In genomic region chr1:135916486-135917058, GRCm38 (mm10) we compare ENCODE assay signal across 32 mouse cellular contexts. TPM values are rescaled to one million over a fixed set of nuclear protein-coding genes. Genes with fewer than 3 reads are reported as not detected.
DNase-seq lines count a peak whose midpoint lies in the region; ATAC-seq and TF ChIP-seq lines count a peak whose summit lies in the region.
"Had no signal": no experiment of that assay in that cellular context is flagged by ENCODE, and none has a peak within 500 bp of the region (broad histone marks: within the 10 kb centered on the region; RNA-seq: fewer than 3 reads in every experiment).

No protein-coding gene starts in this region.

- no peak overlapping the region for H3K4me3 ChIP-seq in midbrain, embryonic 11.5 days (ENCODE audit: low read depth, low read length)
- no peak overlapping the region for H3K4me3 ChIP-seq in midbrain, embryonic 15.5 days
- H3K4me3 ChIP-seq in limb, embryonic 14.5 days (replicated peaks; ENCODE audit: low read length), result no peak overlapping the region
- peak overlapping the region; percentile 47 for H3K4me3 ChIP-seq in stomach, embryonic 16.5 days (replicated peaks; ENCODE audit: low read length)
- H3K4me3 ChIP-seq: erythroblast, embryonic 14.5 days; forebrain, embryonic 12.5 days; hindbrain, embryonic 10.5 days; hindbrain, embryonic 15.5 days; intestine, embryonic 15.5 days; neural tube, embryonic 12.5 days had no signal

- 33% methylated on average over 5 of the region's 5 CpGs for WGBS in midbrain, embryonic 11.5 days
- WGBS in midbrain, embryonic 15.5 days, result 29% methylated on average over 5 of the region's 5 CpGs
- WGBS in limb, embryonic 14.5 days, result 46% methylated on average over 5 of the region's 5 CpGs
- WGBS in stomach, embryonic 16.5 days, result 37% methylated on average over 5 of the region's 5 CpGs

- H3K27me3 ChIP-seq in midbrain, embryonic 11.5 days (ENCODE audit: control insufficient read depth, insufficient read depth, low read length), result peaks cover 43% of the 10 kb centered on the region
- peaks cover 57% of the 10 kb centered on the region for H3K27me3 ChIP-seq in midbrain, embryonic 15.5 days (replicated peaks)
- peaks cover 47% of the 10 kb centered on the region for H3K27me3 ChIP-seq in limb, embryonic 14.5 days (ENCODE audit: control insufficient read depth, insufficient read depth, low read length)
- peaks cover 49% of the 10 kb centered on the region for H3K27me3 ChIP-seq in stomach, embryonic 16.5 days (ENCODE audit: control insufficient read depth, insufficient read depth, low read length)

- no peak overlapping the region for H3K4me2 ChIP-seq in midbrain, embryonic 11.5 days
- no peak overlapping the region for H3K4me2 ChIP-seq in midbrain, embryonic 15.5 days
- 0 out of 2 replicates have a peak overlapping the region, but pooled peaks have one; percentile 6 for H3K4me2 ChIP-seq in limb, embryonic 14.5 days (replicated peaks; ENCODE audit: low read depth, low read length, severe bottlenecking)
- H3K4me2 ChIP-seq in stomach, embryonic 16.5 days (ENCODE audit: low read depth, low read length), result peak overlapping the region; percentile 28; the same call in 1 of the 2 replicates
- H3K4me2 ChIP-seq: forebrain, embryonic 12.5 days; hindbrain, embryonic 15.5 days; intestine, embryonic 15.5 days; neural tube, embryonic 12.5 days had no signal

- H3K9ac ChIP-seq in midbrain, embryonic 11.5 days (ENCODE audit: low read length), result no peak overlapping the region
- H3K9ac ChIP-seq in midbrain, embryonic 15.5 days, result no peak overlapping the region
- no peak overlapping the region for H3K9ac ChIP-seq in limb, embryonic 14.5 days (ENCODE audit: low read depth, low read length, severe bottlenecking)
- peak overlapping the region; percentile 57; the same call in 1 of the 2 replicates for H3K9ac ChIP-seq in stomach, embryonic 16.5 days (ENCODE audit: low read length)
- H3K9ac ChIP-seq: forebrain, embryonic 12.5 days; forebrain, postnatal 0 days; hindbrain, embryonic 15.5 days; intestine, embryonic 15.5 days; liver, embryonic 14.5 days; neural tube, embryonic 12.5 days had no signal

- H3K9me3 ChIP-seq in midbrain, embryonic 11.5 days (ENCODE audit: control insufficient read depth, low read length), result no peaks in the 10 kb centered on the region
- H3K9me3 ChIP-seq in midbrain, embryonic 15.5 days, result no peaks in the 10 kb centered on the region
- no peaks in the 10 kb centered on the region for H3K9me3 ChIP-seq in limb, embryonic 14.5 days (ENCODE audit: control insufficient read depth, low read length)
- no peaks in the 10 kb centered on the region for H3K9me3 ChIP-seq in stomach, embryonic 16.5 days (replicated peaks; ENCODE audit: control insufficient read depth, low read length)
- H3K9me3 ChIP-seq: forebrain, embryonic 12.5 days; hindbrain, embryonic 10.5 days; hindbrain, embryonic 15.5 days; intestine, embryonic 15.5 days; neural tube, embryonic 12.5 days had no signal

- no peak for ATAC-seq in midbrain, embryonic 11.5 days (ENCODE audit: low FRiP score)
- no peak for ATAC-seq in midbrain, embryonic 15.5 days (replicated peaks)
- ATAC-seq in limb, embryonic 14.5 days (ENCODE audit: low FRiP score, low read depth), result no peak
- ATAC-seq in stomach, embryonic 16.5 days (ENCODE audit: insufficient read depth, low FRiP score), result no peak
- no peak for ATAC-seq in erythroid progenitor cell, adult 5-6 weeks (replicated peaks; ENCODE audit: low FRiP score, poor library complexity, severe bottlenecking)
- ATAC-seq: forebrain, postnatal 0 days; intestine, embryonic 15.5 days; midbrain, embryonic 16.5 days; Patski had no signal

- DNase-seq in cerebellum, postnatal 10 days, result peak; percentile 51 to 61
- no peak for DNase-seq in cerebellum, adult 18-20 months
- peak; percentile 17 for DNase-seq in midbrain, embryonic 11.5 days (ENCODE audit: low spot score, missing footprints)
- DNase-seq in limb, embryonic 14.5 days (ENCODE audit: low spot score), result peak; percentile 15
- no peak for DNase-seq in heart, adult 11 months
- DNase-seq: adrenal gland, postnatal 36 days; forebrain, postnatal 0 days; heart, postnatal 14 days; kidney, postnatal 4 days; layer of hippocampus, postnatal 36 days; lung, adult 2 months; lung, postnatal 10 days; right cerebral cortex, adult 18-20 months; thymus, postnatal 14 days had no signal

- TF ChIP-seq POLR2A in limb, embryonic 14.5 days (IDR thresholded peaks at IDR 0.05; ENCODE audit: borderline replicate concordance, extremely low read depth, insufficient read depth, insufficient read length), result no peak

- peaks cover 5% of the 10 kb centered on the region; the same call in 1 of the 2 replicates for H3K4me1 ChIP-seq in midbrain, embryonic 11.5 days (ENCODE audit: control insufficient read depth, insufficient read depth, low read length)
- peaks cover 8% of the 10 kb centered on the region for H3K4me1 ChIP-seq in midbrain, embryonic 15.5 days
- peaks cover 3% of the 10 kb centered on the region; the same call in 1 of the 2 replicates for H3K4me1 ChIP-seq in limb, embryonic 14.5 days (ENCODE audit: control insufficient read depth, insufficient read depth, low read length)
- no peaks in the 10 kb centered on the region for H3K4me1 ChIP-seq in stomach, embryonic 16.5 days (ENCODE audit: control insufficient read depth, insufficient read depth, low read length)

- H3K36me3 ChIP-seq in midbrain, embryonic 11.5 days (ENCODE audit: control insufficient read depth, insufficient read depth, low read length), result no peaks in the 10 kb centered on the region
- H3K36me3 ChIP-seq in midbrain, embryonic 15.5 days (replicated peaks), result no peaks in the 10 kb centered on the region
- H3K36me3 ChIP-seq in limb, embryonic 14.5 days (ENCODE audit: control insufficient read depth, insufficient read depth, low read length), result no peaks in the 10 kb centered on the region
- no peaks in the 10 kb centered on the region for H3K36me3 ChIP-seq in stomach, embryonic 16.5 days (ENCODE audit: control insufficient read depth, insufficient read depth, low read length)
- H3K36me3 ChIP-seq: forebrain, embryonic 12.5 days; hindbrain, embryonic 10.5 days; hindbrain, embryonic 15.5 days; intestine, embryonic 15.5 days; neural tube, embryonic 12.5 days had no signal

- H3K27ac ChIP-seq in midbrain, embryonic 11.5 days (ENCODE audit: low read depth, low read length), result no peak overlapping the region
- no peak overlapping the region for H3K27ac ChIP-seq in midbrain, embryonic 15.5 days
- H3K27ac ChIP-seq in limb, embryonic 14.5 days (replicated peaks; ENCODE audit: low read depth, low read length), result no peak overlapping the region
- H3K27ac ChIP-seq in stomach, embryonic 16.5 days (ENCODE audit: low read length), result peak overlapping the region; percentile 74
- H3K27ac ChIP-seq: forebrain, embryonic 12.5 days; hindbrain, embryonic 10.5 days; hindbrain, embryonic 15.5 days; intestine, embryonic 15.5 days; kidney, postnatal 0 days; liver, embryonic 14.5 days; neural tube, embryonic 12.5 days had no signal

RNA-seq across cellular contexts. Expression of gene Pkp1, which starts 2.4 kb away (rescaled TPM):
- 0.04 and 0.11 TPM in 2 replicates for polyA plus RNA-seq in midbrain, embryonic 11.5 days (2014; fragmentation: Nextera tagmentation; extraction: Ambion mirVana)
- 0.05 and 0.25 TPM in 2 replicates for polyA plus RNA-seq in midbrain, embryonic 15.5 days (2015; fragmentation: Nextera tagmentation; extraction: Ambion mirVana)
- 36.0 and 41.5 TPM in 2 replicates for polyA plus RNA-seq in limb, embryonic 14.5 days (2012; rRNA removed)
- 25.5 and 31.2 TPM in 2 replicates for polyA plus RNA-seq in limb, embryonic 14.5 days (2014; fragmentation: Nextera tagmentation; extraction: Ambion mirVana)
- 49.8 and 67.2 TPM in 2 replicates for polyA plus RNA-seq in stomach, embryonic 16.5 days (2015; fragmentation: Nextera tagmentation; extraction: Ambion mirVana)
- not detected in 2 replicates for total RNA-seq in erythroid progenitor cell, adult 5-6 weeks (2015; ENCODE audit: low replicate concordance)
- not detected in 2 replicates for total RNA-seq in erythroid progenitor cell, adult 5-6 weeks (2017; ENCODE audit: low replicate concordance)
- total RNA-seq: adrenal gland, adult 18-20 months; adrenal gland, postnatal 36 days; heart, adult 8-10 months; layer of hippocampus, adult 8-10 months; layer of hippocampus, postnatal 36 days; MEL had no signal
- polyA plus RNA-seq: erythroblast, embryonic 14.5 days; midbrain, embryonic 16.5 days; spleen, adult 2 months had no signal

Comparison
In these comparisons a context has a peak if more than half of its experiments do, and no peak if none do; other contexts are left out.
1. DNase-seq: peak in cerebellum, postnatal 10 days (2 of 2), midbrain, embryonic 11.5 days (single experiment) and limb, embryonic 14.5 days (single experiment); none in cerebellum, adult 18-20 months (0 of 2) and heart, adult 11 months (single experiment).
2. H3K4me2 ChIP-seq: peak in limb, embryonic 14.5 days (single experiment) and stomach, embryonic 16.5 days (single experiment); none in midbrain, embryonic 11.5 days (single experiment) and midbrain, embryonic 15.5 days (single experiment).
3. RNA of gene Pkp1, which starts 2.4 kb away (polyA plus RNA-seq): 49.8 to 67.2 TPM in stomach, embryonic 16.5 days and 25.5 to 41.5 TPM in limb, embryonic 14.5 days; 0.05 to 0.25 TPM in midbrain, embryonic 15.5 days and 0.04 to 0.11 TPM in midbrain, embryonic 11.5 days; every median in the first group is over 10 times any median in the second.